Mouse (Mus musculus) neural tube, embryonic 10.5 days (tissue): Measurements from ENCODE around the gene Fli1.

Experiments
- DNase-seq: peaks from one replicate; pipeline ENCODE4 v3.0.0-alpha.2; 2017; ENCODE audit warnings: low spot score; ENCODE audit errors: extremely low spot score

Fli1 gene

DNA sequence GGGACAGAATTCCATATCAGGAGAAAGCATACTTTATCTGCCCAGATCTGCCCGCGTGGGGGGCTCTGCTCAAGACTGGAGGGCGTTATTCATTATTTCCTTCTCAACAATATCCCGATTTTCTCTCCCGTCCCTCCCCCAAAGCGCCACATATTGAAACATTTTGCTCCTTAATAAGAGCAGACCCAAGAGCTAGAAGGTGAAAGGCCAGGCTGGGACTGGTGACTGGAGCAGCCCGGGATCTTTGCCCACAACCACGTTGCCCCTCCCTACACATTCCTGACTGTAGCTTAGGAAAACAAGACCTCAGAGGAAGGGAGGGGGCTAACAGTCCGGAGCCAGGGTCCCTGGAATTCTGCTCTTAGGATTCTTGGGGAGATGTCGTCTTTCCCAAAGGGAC is 7.9 kb upstream of the Fli1 start:
- DNase-seq = peak; percentile 47

GRCm38 (mm10) chr9:32549462-32550384 is 7.1 kb upstream of the Fli1 start:
- no peak for DNase-seq

DNA sequence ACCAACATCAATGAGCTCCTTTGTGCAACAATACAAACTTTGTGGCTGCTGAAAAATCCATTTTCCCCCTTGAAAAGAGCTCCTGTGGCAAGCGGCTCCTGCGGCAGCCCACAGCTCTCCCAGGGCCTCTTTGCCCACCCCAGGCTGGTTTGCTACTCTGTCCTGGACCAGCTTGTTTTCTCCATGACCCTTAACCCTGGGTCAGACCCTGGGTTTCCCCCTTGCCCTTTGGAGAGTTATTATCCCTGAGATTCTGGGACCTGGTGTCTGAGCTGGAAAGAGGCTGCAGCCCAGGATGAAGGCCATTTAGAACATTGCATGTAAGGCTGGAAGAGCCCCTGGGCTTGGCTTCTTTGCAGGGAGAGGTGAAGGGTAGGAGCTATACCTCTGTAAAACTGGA is 4.1 kb upstream of the Fli1 start:
- no peak for DNase-seq

- peak; percentile 61 for DNase-seq
These were observed 2.3 kb upstream of the Fli1 start for GRCm38 (mm10) chr9:32544731-32545661.

DNA sequence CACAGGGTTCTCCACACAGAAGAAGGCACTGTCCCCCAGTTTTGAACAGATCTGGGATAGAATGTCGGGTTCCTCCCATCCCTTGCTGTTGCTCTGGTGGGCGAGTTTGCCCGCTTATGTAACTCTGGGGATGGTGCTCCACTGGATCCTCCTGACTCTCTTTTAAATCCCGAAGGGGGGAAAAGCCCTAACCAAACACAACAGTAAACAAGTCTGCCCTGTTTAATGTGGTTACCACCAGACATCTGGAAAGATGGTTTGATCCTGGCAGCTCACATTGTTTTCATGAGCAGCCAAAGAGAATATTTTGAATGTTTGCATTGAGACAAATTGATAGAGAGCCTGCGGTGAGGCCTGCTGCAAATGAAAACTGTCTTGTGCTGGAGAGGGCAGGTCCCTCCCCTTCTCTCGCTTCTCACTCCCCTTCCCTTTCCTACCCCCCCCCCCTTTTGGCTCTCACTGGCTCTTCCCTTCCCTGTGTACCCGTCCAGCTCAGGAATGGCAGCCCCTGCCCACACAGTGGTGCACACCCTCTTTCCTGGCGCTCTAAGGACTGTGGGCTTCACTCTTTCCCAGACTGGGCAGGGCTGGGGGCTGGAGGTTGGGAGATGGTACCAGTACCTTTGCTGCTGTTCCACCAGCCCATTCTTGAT is 1.4 kb upstream of the Fli1 start:
- DNase-seq = no peak

DNA sequence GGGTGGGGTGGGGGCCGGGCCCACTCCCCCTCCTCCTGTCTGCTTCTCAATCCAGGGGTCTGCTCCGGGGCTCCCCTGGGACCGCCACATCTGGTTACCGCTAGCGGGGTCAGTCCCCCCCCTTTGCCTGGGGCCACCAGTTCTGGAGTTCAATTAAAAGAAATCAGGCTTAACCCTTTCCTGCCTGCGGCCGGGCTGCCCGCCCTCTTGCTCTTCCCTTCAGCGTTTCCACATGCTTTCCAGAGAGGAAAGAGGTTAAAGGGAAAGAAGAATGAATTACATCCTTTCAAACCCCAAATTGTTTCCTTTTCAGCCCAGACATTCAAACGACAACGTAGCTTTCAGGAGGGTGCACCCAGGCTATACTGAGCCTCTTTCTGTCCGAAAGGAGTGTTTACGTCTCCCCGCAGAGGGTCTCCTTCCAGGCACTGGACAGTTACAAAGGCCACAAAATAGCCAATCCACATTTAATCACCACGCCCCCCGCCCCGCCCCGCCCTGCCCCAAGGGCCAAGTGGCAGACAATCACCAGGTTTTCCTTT is 450 bp upstream of the Fli1 start:
- peak; percentile 80 for DNase-seq

DNA sequence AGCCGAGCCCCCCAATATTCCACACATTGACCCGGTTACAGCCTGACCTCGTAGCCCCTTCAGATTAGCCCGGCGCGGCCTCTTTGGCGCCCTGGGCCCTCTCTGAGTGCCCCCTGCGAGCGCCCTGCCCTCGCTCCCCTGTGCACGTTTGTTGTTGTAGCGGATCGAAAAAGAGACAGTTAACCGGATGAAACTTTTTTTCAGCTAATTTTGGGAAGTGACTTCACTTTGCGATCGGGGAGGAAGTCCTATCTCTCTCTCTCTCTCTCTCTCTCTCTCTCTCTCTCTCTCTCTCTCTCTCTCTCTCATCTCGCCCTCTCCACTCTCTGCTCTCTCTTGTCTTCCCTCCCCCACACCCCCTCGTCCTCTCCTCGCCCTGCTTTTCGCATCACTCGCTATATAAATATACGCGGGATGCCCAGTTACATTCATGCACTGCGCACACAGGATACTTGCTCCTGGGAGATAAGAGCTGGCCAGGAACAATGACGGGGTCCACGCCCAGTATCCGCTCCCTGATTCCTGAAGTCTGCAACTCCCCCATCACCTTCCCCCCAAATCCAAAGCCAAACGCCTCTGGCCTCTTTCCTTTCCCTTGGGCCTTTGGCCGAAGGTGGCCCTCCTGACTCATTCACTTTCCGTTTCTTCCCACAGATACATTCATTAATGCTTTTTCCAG is 1.3 kb downstream of the Fli1 start:
- peak; percentile 69 for DNase-seq

DNA sequence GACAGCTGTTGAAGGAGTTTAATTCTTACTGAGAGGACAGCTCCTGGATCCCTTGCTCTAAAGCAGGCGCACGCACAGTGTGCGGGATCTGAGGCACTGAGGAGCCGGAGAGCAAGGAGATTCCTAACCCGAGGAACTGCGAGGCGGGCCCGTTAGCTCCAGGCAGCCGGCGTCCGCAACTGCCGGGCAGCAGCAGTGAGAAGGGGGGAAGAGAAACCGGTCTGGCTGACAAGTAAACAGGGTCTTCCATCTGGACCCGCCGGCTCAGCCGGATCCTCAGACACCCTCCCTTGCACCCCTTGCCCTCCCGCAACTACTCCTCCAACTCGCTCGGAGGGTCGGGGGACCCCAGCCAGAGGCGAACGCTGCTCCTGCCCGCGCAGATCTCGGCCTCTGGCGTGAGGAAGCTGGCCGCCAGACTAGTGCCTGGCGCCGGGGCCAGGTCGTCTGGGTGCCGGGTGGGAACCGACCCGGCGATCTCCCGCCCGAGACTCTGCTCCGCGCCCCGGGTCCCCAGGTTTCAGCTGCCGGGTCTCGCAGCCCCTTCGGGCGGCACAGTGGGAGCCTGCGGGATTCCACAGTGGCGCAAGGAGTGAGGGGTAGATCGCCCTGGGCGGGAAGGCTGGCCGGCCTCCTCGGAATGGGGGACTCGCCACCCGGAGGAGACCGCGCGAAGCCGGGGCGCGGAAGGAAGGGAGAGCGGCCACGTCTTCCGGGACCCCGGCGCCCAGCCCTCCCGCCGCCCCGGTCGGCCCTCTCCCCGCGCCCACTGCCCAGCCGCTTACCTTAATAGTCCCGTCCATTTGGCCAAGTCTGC is 2.0 kb downstream of the Fli1 start:
- peak; percentile 76 for DNase-seq

DNA sequence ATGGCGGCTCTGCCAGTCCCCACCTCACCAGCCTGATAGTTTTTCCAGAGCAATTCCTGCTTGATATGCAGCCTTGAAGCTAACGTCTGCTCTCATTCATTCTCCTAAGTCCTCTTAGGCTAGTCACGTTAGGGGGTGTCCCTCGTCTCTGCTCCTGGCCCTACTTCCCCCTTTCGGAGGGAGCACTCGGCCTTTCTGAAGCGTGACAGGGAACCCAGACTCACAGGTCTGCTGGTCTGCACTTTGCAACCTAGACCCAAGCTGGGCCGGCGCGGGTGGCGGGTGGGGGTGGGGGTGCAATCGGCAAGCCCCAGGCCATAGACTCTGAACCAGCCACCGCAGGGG is 2.6 kb downstream of the Fli1 start:
- DNase-seq = no peak

DNA sequence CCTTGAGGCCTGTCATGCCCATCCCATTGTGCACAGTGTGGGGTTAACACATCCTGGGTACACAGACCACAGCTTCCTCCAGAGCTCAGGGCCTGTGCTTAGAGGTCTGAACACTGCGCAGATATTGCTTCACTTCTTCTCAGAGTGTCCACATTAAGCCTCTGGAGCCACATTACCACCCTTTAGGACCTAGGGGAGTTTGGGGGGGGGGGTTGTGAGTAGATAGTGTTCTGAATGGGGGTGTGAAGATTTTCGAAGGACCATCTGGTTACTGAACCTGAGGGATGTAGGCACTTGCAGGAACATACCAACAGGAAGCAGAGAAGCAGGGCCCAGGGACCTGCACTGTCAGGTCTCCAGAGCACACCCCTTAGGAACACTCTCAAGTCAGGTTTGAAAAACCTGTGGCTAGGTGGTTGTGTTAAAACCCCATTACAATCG is 3.3 kb downstream of the Fli1 start:
- no peak for DNase-seq

GRCm38 (mm10) chr9:32538124-32538523 is 4.5 kb downstream of the Fli1 start:
- DNase-seq = no peak

GRCm38 (mm10) chr9:32537706-32538105 is 5.0 kb downstream of the Fli1 start:
- no peak for DNase-seq

DNA sequence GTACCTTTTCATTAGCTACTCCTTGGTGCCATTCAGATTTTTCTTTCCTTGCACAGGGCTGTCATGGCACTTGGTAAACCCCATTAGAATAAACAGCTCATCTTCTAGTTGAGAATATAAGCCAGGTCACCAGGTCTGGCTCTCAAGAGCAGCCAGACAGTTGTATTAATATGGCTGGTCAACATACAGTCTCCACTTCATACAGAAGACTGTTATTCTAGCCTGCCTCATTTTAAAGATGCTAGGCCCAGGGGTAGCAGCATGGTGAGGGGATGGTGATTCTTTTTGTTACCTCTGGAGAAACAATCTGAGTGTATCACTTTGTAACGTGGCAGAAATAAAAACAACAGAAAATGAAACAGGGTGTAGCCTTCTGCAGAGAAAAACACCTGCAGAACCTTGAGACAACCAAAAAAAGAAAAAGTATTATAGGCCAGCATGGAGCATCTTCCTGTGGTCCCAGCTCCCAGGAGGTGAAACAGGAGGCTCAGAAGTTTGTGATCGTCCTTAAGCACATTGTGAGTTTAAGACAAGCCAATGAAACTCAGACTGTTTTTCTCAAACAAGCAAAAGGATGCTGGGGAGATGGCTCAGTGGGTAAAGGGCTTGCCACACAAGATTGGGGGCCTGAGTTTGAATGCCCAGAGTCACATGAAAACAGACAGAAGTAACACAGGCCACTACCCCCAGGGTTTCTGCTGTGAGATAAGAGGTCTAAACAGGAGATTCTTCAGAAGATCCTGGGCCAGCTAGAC is 7.3 kb downstream of the Fli1 start:
- no peak for DNase-seq

DNA sequence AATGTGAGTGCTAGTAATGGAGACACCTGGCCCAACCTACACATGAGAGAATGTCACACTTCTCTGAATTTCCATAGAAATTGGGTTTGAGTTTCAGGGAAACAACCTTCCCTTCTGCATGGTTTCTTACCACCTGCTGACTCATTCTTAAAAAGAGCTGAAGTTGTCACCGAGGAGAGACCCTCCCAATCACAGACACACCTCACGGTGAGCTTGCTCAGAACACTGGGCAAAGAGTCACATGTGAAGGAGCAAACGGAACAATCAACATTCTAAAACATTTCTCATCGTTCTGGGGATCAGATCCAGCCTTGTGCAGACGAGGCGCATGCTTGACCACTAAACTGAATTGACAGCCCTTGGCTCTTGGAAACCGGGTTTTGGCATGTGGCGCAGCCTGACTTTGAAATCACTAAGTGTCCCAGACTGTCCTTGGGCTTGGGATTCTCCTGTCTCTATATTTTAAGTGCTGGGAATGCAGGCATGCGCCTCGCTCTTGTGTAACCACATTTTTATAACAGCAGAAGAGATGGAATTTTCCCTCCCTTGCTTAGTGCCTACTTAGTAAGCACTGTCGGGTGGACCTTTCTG is 8.5 kb downstream of the Fli1 start:
- DNase-seq = no peak

GRCm38 (mm10) chr9:32531588-32531987 is 11.1 kb downstream of the Fli1 start:
- no peak for DNase-seq

DNA sequence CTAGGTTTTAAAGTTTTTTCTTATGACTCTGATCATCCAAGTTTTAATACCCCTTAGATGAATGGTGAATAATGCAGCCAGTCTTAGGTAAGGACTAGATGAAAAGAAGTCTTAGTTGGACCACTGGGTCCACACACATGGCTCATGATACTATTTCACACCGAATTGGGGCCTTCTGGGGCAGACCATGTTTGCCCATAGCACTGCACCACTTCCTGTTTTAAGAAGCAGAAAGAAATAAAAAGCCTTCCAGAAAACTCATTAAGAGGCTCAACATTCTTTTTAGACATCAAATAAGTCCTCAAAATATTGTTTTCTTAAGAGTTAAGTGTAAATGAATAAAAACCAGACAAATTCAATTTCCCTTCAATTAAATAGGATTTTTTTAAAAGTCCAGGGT is 11.7 kb downstream of the Fli1 start:
- no peak for DNase-seq

DNA sequence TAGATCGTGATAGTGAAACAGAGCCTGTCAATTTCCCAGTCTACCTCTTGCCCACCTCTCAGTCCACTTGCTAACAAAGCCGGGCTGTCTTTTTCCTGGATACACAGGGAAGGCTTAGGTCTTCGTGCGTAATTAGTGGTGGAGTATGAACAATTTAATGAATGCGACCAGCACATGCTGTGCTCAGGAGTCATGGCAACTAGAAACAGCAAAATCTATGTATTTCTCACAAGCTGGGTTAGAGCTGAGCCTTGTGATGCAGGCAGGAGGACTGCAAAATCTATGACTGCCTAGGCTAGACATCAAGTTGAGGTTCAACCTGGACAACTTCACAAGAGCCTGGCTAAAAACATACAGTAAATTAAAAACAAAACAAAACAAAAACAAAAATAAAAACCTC is 12.5 kb downstream of the Fli1 start:
- DNase-seq = no peak

DNA sequence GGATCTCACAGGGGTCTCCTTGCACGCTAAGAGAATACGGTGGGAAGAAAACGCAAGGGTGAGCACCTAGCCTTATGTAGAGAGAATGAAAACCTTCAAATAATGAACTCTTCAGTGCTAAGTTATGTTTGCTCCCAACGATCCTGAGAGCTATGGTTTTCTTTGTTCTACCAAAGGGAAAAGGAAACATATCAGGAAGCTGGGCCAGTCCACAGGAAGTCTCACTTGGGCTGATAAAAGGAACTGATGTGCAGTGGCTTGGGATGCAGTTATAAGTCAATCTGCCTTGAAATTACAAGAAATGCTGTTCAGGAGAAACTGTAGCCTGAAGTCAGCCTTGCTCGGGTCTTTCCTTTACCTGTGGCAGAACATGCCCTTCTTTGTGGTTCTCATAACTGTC is 13.1 kb downstream of the Fli1 start:
- no peak for DNase-seq

DNA sequence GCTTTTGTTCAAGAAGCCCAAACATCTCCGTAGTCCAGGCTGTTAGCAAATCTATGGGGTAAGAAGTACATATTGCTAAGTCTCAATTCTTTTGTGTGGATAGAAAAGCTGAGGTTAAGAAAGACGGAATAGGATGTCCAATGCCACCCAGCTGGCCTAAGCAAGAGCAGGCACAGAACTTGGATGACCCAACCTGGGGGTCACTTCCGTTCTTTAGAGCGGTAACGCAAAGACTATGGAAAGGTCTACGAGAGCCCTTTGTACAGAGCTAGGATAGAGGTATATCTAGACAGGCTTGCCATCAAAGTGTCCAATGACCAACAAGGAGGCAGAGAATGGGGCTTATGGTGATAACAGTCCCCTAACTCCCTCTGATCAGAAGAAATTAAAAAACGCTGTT is 15.3 kb downstream of the Fli1 start:
- no peak for DNase-seq
